Mouse (Mus musculus) adrenal gland, adult 8-10 months (tissue): ENCODE measurements around the gene Lrrc55. TPM values are rescaled to one million over a fixed set of nuclear protein-coding genes. Genes with fewer than 3 reads are reported as not detected.
"Not testable (repeated sequence)": the region's sequence is repeated elsewhere in the genome, so short reads cannot be mapped to it uniquely, and the experiment has no call there.

Experiments used
- DNase-seq: peaks from one replicate; pipeline ENCODE4 v3.0.0; 2022
- total RNA-seq, 4 experiments: library from RNA; stranded (reverse); gene quantifications; 2 replicates each; pipeline ENCODE4 v1.2.4; 2022

Lrrc55 gene
- total RNA-seq = 10 to 100 TPM; 14.3 to 30.9 (median 24.9) TPM

GRCm38 (mm10) chr2:85196901-85197300 lies at the start of gene Lrrc55:
Gene Lrrc55, minus strand, starts transcription at chr2:85197197.
- peak; percentile 42 for DNase-seq

GRCm38 (mm10) chr2:85246506-85247082 lies 49.6 kb upstream of the Lrrc55 start:
- peak; percentile 59 for DNase-seq

- DNase-seq = no peak
Measured at GRCm38 (mm10) chr2:85245737-85246136, 48.7 kb upstream of the Lrrc55 start.

- no peak for DNase-seq
Measured at GRCm38 (mm10) chr2:85238068-85238667, 41.2 kb upstream of the Lrrc55 start.

GRCm38 (mm10) chr2:85237231-85237630 lies 40.2 kb upstream of the Lrrc55 start:
- DNase-seq = not testable (repeated sequence)

GRCm38 (mm10) chr2:85230771-85231511 lies 33.9 kb upstream of the Lrrc55 start:
- DNase-seq = no peak

GRCm38 (mm10) chr2:85229606-85230005 lies 32.6 kb upstream of the Lrrc55 start:
- DNase-seq = no peak

- DNase-seq = no peak
Measured at GRCm38 (mm10) chr2:85227816-85228335, 30.9 kb upstream of the Lrrc55 start.

- no peak for DNase-seq
Measured at GRCm38 (mm10) chr2:85224221-85225179, 27.5 kb upstream of the Lrrc55 start.

- DNase-seq = no peak
Measured at GRCm38 (mm10) chr2:85216606-85217005, 19.6 kb upstream of the Lrrc55 start.

- DNase-seq = no peak
Measured at GRCm38 (mm10) chr2:85213746-85214145, 16.7 kb upstream of the Lrrc55 start.

GRCm38 (mm10) chr2:85209301-85209700 lies 12.3 kb upstream of the Lrrc55 start:
- no peak for DNase-seq

GRCm38 (mm10) chr2:85205170-85205569 lies 8.2 kb upstream of the Lrrc55 start:
- no peak for DNase-seq

GRCm38 (mm10) chr2:85198011-85198965 lies 1.3 kb upstream of the Lrrc55 start:
- DNase-seq = no peak

- DNase-seq = no peak
Measured at GRCm38 (mm10) chr2:85194566-85194965, 2.4 kb downstream of the Lrrc55 start.

- DNase-seq = no peak
Measured at GRCm38 (mm10) chr2:85187582-85188151, 9.3 kb downstream of the Lrrc55 start.

GRCm38 (mm10) chr2:85178139-85178800 lies 18.7 kb downstream of the Lrrc55 start:
- no peak for DNase-seq

GRCm38 (mm10) chr2:85173545-85173944 lies 23.5 kb downstream of the Lrrc55 start:
- no peak for DNase-seq

- no peak for DNase-seq
Measured at GRCm38 (mm10) chr2:85172763-85173103, 24.3 kb downstream of the Lrrc55 start.

GRCm38 (mm10) chr2:85172071-85172762 lies 24.8 kb downstream of the Lrrc55 start:
- no peak for DNase-seq
